Comparison of ENCODE assay signal across 30 mouse cellular contexts in genomic region chr5:130236302-130236701, GRCm38 (mm10). TPM values are rescaled to one million over a fixed set of nuclear protein-coding genes. Genes with fewer than 3 reads are reported as not detected.
DNase-seq lines count a peak whose midpoint lies in the region; ATAC-seq and TF ChIP-seq lines count a peak whose summit lies in the region.
"Had no signal": no experiment of that assay in that cellular context is flagged by ENCODE, and none has a peak within 500 bp of the region (broad histone marks: within the 10 kb centered on the region; RNA-seq: fewer than 3 reads in every experiment).

No protein-coding gene starts in this region.

- intact Hi-C loops in left cerebral cortex, postnatal 25 days (cut with DNase I) = no loop called here

- peaks cover 21% of the 10 kb centered on the region; the same call in 1 of the 2 replicates for H3K36me3 ChIP-seq in forebrain, embryonic 11.5 days (ENCODE audit: control insufficient read depth, insufficient read depth, low read length)

- H3K9me3 ChIP-seq in forebrain, embryonic 11.5 days (ENCODE audit: control insufficient read depth, low read length) = no peaks in the 10 kb centered on the region
- H3K9me3 ChIP-seq: embryonic facial prominence, embryonic 13.5 days; embryonic facial prominence, embryonic 15.5 days; forebrain, embryonic 10.5 days; forebrain, embryonic 13.5 days; forebrain, embryonic 15.5 days; G1E had no signal

- H3K4me1 ChIP-seq in bone marrow, adult 2 months (ENCODE audit: control insufficient read depth, insufficient read depth, low read length) = peaks cover 2% of the 10 kb centered on the region
- H3K4me1 ChIP-seq in forebrain, embryonic 11.5 days (replicated peaks; ENCODE audit: control insufficient read depth, insufficient read depth, low read length) = no peaks in the 10 kb centered on the region
- H3K4me1 ChIP-seq: embryonic facial prominence, embryonic 13.5 days; embryonic facial prominence, embryonic 15.5 days; forebrain, embryonic 10.5 days; forebrain, embryonic 13.5 days; forebrain, embryonic 15.5 days had no signal

- peak; percentile 57 for DNase-seq in 416B (ENCODE audit: low read depth)
- no peak for DNase-seq in forebrain, embryonic 11.5 days (ENCODE audit: low spot score)
- no peak for DNase-seq in adrenal gland, postnatal 4 days (ENCODE audit: low spot score in 2 of 2)
- DNase-seq in left cerebral cortex, postnatal 25 days (ENCODE audit: low spot score in 2 of 2) = no peak
- DNase-seq: adrenal gland, adult 8-10 months; adrenal gland, postnatal 14 days; adrenal gland, postnatal 36 days; B cell, adult 2 months; cerebellum, adult 11-12 months; cerebellum, adult 2 months; cerebellum, adult 9-10 months; cerebellum, postnatal 10 days; cerebellum, postnatal 25 days; embryo, embryonic 11 days; forebrain, postnatal 0 days had no signal

- 59% methylated on average over 8 of the region's 8 CpGs for WGBS in bone marrow, adult 2 months
- 95% methylated on average over 8 of the region's 8 CpGs for WGBS in forebrain, embryonic 11.5 days

- no peak overlapping the region for H3K9ac ChIP-seq in forebrain, embryonic 11.5 days (ENCODE audit: low read length)
- H3K9ac ChIP-seq: embryonic facial prominence, embryonic 13.5 days; embryonic facial prominence, embryonic 15.5 days; forebrain, embryonic 13.5 days; forebrain, embryonic 15.5 days; forebrain, postnatal 0 days had no signal

- no peak for TF ChIP-seq CTCF in bone marrow, adult 2 months (IDR thresholded peaks at IDR 0.05; ENCODE audit: control insufficient read depth, insufficient read depth, low read length)

- TF ChIP-seq POLR2A in bone marrow, adult 2 months (IDR thresholded peaks at IDR 0.05; ENCODE audit: borderline replicate concordance, control insufficient read depth, low read depth, low read length) = no peak

- peak overlapping the region; percentile 78 for H3K27ac ChIP-seq in bone marrow, adult 2 months (ENCODE audit: control insufficient read depth, insufficient read depth, low read depth, low read length, poor library complexity)
- no peak overlapping the region for H3K27ac ChIP-seq in forebrain, embryonic 11.5 days (ENCODE audit: low read depth, low read length)
- H3K27ac ChIP-seq: embryonic facial prominence, embryonic 13.5 days; embryonic facial prominence, embryonic 15.5 days; forebrain, embryonic 10.5 days; forebrain, embryonic 13.5 days; forebrain, embryonic 15.5 days had no signal

- H3K4me3 ChIP-seq in bone marrow, adult 2 months (replicated peaks; ENCODE audit: control insufficient read depth, low read depth, low read length) = peak overlapping the region; percentile 38
- no peak overlapping the region for H3K4me3 ChIP-seq in forebrain, embryonic 11.5 days (ENCODE audit: low read depth, low read length)
- H3K4me3 ChIP-seq: embryonic facial prominence, embryonic 13.5 days; embryonic facial prominence, embryonic 15.5 days; erythroblast, embryonic 14.5 days; forebrain, embryonic 10.5 days; forebrain, embryonic 13.5 days; forebrain, embryonic 15.5 days had no signal

- peak; percentile 89 for ATAC-seq in granulocyte monocyte progenitor cell, adult 5-6 weeks (replicated peaks; ENCODE audit: poor library complexity, severe bottlenecking)
- ATAC-seq in megakaryocyte progenitor cell, adult 5-6 weeks (replicated peaks; ENCODE audit: poor library complexity) = peak; percentile 94
- ATAC-seq in forebrain, embryonic 11.5 days (replicated peaks; ENCODE audit: low FRiP score) = no peak
- no peak for ATAC-seq in inflammation-experienced regulatory T-cells, adult 6 months
- ATAC-seq: activated CD4-positive, CD25-positive, alpha-beta regulatory T cell, adult 4 months; CD4-positive, CD25-positive, alpha-beta regulatory T cell, adult 4 months; forebrain, embryonic 13.5 days; forebrain, embryonic 15.5 days; forebrain, postnatal 0 days; Patski had no signal

- H3K27me3 ChIP-seq in forebrain, embryonic 11.5 days (ENCODE audit: control insufficient read depth, insufficient read depth, low read length) = no peaks in the 10 kb centered on the region
- H3K27me3 ChIP-seq: CH12.LX; embryonic facial prominence, embryonic 13.5 days; embryonic facial prominence, embryonic 15.5 days; forebrain, embryonic 13.5 days; forebrain, embryonic 15.5 days; Patski had no signal

- no peak overlapping the region for H3K4me2 ChIP-seq in forebrain, embryonic 11.5 days (ENCODE audit: low read depth, low read length, severe bottlenecking)
- H3K4me2 ChIP-seq: embryonic facial prominence, embryonic 13.5 days; embryonic facial prominence, embryonic 15.5 days; forebrain, embryonic 13.5 days; forebrain, embryonic 15.5 days had no signal

RNA-seq across cellular contexts. Expression of gene Sbds, which starts 19.0 kb away (rescaled TPM):
- polyA plus RNA-seq in bone marrow, adult 2 months (2011; ENCODE audit: insufficient read depth, insufficient read length, low replicate concordance, missing spikeins) = 42.3 and 56.9 TPM in 2 replicates
- total RNA-seq in granulocyte monocyte progenitor cell, adult 5-6 weeks (2014; fragmentation: Nextera tagmentation) = 47.8 and 52.4 TPM in 2 replicates
- 61.0 and 101 TPM in 2 replicates for total RNA-seq in granulocyte monocyte progenitor cell, adult 5-6 weeks (2017)
- total RNA-seq in megakaryocyte progenitor cell, adult 5-6 weeks (2015) = 48.9 and 54.6 TPM in 2 replicates
- total RNA-seq in megakaryocyte progenitor cell, adult 5-6 weeks (2017) = 91.9 and 103 TPM in 2 replicates
- 65.4 and 76.8 TPM in 2 replicates for polyA plus RNA-seq in forebrain, embryonic 11.5 days (2014; fragmentation: Nextera tagmentation; extraction: Ambion mirVana)
- total RNA-seq in adrenal gland, postnatal 4 days (2021) = 10 to 100 TPM; 74.2 to 77.0 TPM
- total RNA-seq in left cerebral cortex, postnatal 25 days (2021) = 10 to 100 TPM; 73.5 to 75.5 TPM
- polyA plus RNA-seq in inflammation-experienced regulatory T-cells, adult 6 months (2017; shearing (Covaris generic)) = 100 to 1,000 TPM; 108 to 150 (median 130) TPM

RNA-seq across cellular contexts. Expression of gene Tyw1, which starts 19.1 kb away (rescaled TPM):
- polyA plus RNA-seq in bone marrow, adult 2 months (2011; ENCODE audit: insufficient read depth, insufficient read length, low replicate concordance, missing spikeins) = 7.0 and 11.7 TPM in 2 replicates
- 12.0 and 16.7 TPM in 2 replicates for total RNA-seq in granulocyte monocyte progenitor cell, adult 5-6 weeks (2014; fragmentation: Nextera tagmentation)
- total RNA-seq in granulocyte monocyte progenitor cell, adult 5-6 weeks (2017) = 31.9 and 37.4 TPM in 2 replicates
- 15.3 and 17.0 TPM in 2 replicates for total RNA-seq in megakaryocyte progenitor cell, adult 5-6 weeks (2015)
- 37.7 and 42.0 TPM in 2 replicates for total RNA-seq in megakaryocyte progenitor cell, adult 5-6 weeks (2017)
- polyA plus RNA-seq in forebrain, embryonic 11.5 days (2014; fragmentation: Nextera tagmentation; extraction: Ambion mirVana) = 26.2 and 29.0 TPM in 2 replicates
- total RNA-seq in adrenal gland, postnatal 4 days (2021) = 10 to 100 TPM; 25.3 to 25.7 TPM
- 10 to 100 TPM; 15.5 to 16.4 TPM for total RNA-seq in left cerebral cortex, postnatal 25 days (2021)
- polyA plus RNA-seq in inflammation-experienced regulatory T-cells, adult 6 months (2017; shearing (Covaris generic)) = 10 to 100 TPM; 30.4 to 35.1 (median 33.9) TPM

RNA-seq across cellular contexts. Expression of gene Tmem248, which starts 19.4 kb away (rescaled TPM):
- polyA plus RNA-seq in bone marrow, adult 2 months (2011; ENCODE audit: insufficient read depth, insufficient read length, low replicate concordance, missing spikeins) = 15.0 and 25.2 TPM in 2 replicates
- 64.5 and 70.1 TPM in 2 replicates for total RNA-seq in granulocyte monocyte progenitor cell, adult 5-6 weeks (2014; fragmentation: Nextera tagmentation)
- total RNA-seq in granulocyte monocyte progenitor cell, adult 5-6 weeks (2017) = 71.8 and 85.0 TPM in 2 replicates
- total RNA-seq in megakaryocyte progenitor cell, adult 5-6 weeks (2015) = 61.7 and 64.2 TPM in 2 replicates
- 75.6 and 75.9 TPM in 2 replicates for total RNA-seq in megakaryocyte progenitor cell, adult 5-6 weeks (2017)
- 34.7 and 35.3 TPM in 2 replicates for polyA plus RNA-seq in forebrain, embryonic 11.5 days (2014; fragmentation: Nextera tagmentation; extraction: Ambion mirVana)
- total RNA-seq in adrenal gland, postnatal 4 days (2021) = 10 to 100 TPM; 56.0 to 61.9 TPM
- 10 to 100 TPM; 39.3 to 42.9 TPM for total RNA-seq in left cerebral cortex, postnatal 25 days (2021)
- 10 to 100 TPM; 11.2 to 13.4 (median 13.2) TPM for polyA plus RNA-seq in inflammation-experienced regulatory T-cells, adult 6 months (2017; shearing (Covaris generic))

Comparison
In these comparisons a context has a peak if more than half of its experiments do, and no peak if none do; other contexts are left out.
1. ATAC-seq: peak in granulocyte monocyte progenitor cell, adult 5-6 weeks (single experiment) and megakaryocyte progenitor cell, adult 5-6 weeks (single experiment); none in forebrain, embryonic 11.5 days (single experiment) and inflammation-experienced regulatory T-cells, adult 6 months (single experiment).